Mouse (Mus musculus) left cerebral cortex, adult 6 months (tissue): Measurements from ENCODE around the gene Fcho2. TPM values are rescaled to one million over a fixed set of nuclear protein-coding genes. Genes with fewer than 3 reads are reported as not detected.

ENCODE experiments used
- long read RNA-seq, 2 experiments: library from polyadenylated mRNA; unstranded; transcript quantifications; one replicate each; pipeline ENCODE4 v2.0.0; 2019 to 2020
- polyA plus RNA-seq: library from polyadenylated mRNA; unstranded; fragments of <200 nt; fragmentation: Nextera tagmentation; gene quantifications from 2 replicates; pipeline ENCODE4 v1.2.3, GENCODE M21; 2021

Fcho2 gene
- polyA plus RNA-seq: 9.0 and 12.8 TPM in 2 replicates
- long read RNA-seq, experiment 1, partial matches to known transcripts: 4 of 15 reads
- long read RNA-seq, experiment 1, other reads (novel, unspliced or antisense): 8 of 15 reads
- long read RNA-seq, experiment 2, partial matches to known transcripts: 2 of 7 reads
- long read RNA-seq, experiment 2, other reads (novel, unspliced or antisense): 2 of 7 reads

GRCm38 (mm10) chr13:98815147-98815785 is at the start of gene Fcho2:
Fcho2 (minus strand) TSS chr13:98815449.

GRCm38 (mm10) chr13:98694773-98695314 is 120.4 kb downstream of the Fcho2 start, which contains the start of gene Tmem171:
Tmem171 (minus strand) TSS chr13:98694834.

Other genes with a start within 250 kb of the Fcho2 start
- 0.25 and 0.39 TPM in 2 replicates for gene Tmem174, start 178.0 kb downstream of the Fcho2 start, polyA plus RNA-seq
- 0.38 TPM in 1 of 2 replicates, not detected in the other for gene Tmem171, start 120.6 kb downstream of the Fcho2 start, polyA plus RNA-seq
- gene Tnpo1, start 110.9 kb upstream of the Fcho2 start, polyA plus RNA-seq: 5.2 and 8.1 TPM in 2 replicates
- gene 1700024P04Rik, start 169.1 kb upstream of the Fcho2 start, polyA plus RNA-seq: not detected in 2 replicates